Mouse (Mus musculus): ENCODE results near the gene Creb3l2.

DNA sequence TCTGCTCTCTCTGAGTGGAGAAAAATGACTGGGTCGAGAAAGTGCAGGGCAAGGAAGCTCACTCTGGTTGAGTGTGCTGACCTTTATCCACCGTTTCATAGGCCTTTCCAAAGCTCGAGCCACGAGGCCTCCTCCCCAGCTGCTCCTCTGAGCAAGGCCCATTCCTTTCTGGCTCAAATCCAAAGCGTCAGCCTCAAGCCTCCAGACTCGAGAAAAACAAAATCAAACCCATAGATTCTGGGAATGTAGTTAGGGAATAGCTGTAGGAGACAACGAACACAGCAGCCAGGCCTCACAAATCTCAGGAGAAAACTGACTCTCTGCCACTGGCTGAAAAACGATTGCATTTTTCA lies 115.4 kb downstream of the Creb3l2 start:
- TF ChIP-seq TAL1 (IDR thresholded peaks at IDR 0.05; ENCODE audit: low read length) (no peak), GATA1 (IDR thresholded peaks at IDR 0.05; ENCODE audit: low read length) (no peak)
